Mouse (Mus musculus): ENCODE data around the gene Gm45785.
A peak's percentile ranks its signal among the peaks of the same experiment; 100 is the strongest.

Gene Gm45785

DNA sequence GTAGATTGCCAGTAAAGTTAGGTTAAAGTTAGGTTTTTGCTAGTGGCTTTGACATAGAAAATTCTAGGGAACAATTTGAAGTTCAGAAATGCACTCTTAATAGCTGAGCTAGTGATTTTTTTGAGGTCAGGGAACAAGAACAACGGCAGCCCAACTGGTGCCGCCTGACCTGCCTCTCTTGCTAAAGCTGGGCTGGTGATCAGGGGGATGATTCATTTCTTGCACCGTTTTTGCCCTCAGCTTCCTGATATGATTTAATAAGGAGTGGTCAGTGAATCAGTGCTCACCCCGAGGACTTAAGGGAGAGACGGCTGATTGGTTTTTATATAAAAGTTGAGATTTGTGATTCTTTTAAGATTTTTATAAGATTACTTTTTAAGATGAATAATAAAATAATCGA is 24.7 kb downstream of the Gm45785 start:
- no peak for DNase-seq (ENCODE audit: low spot score in 2 of 2)

DNA sequence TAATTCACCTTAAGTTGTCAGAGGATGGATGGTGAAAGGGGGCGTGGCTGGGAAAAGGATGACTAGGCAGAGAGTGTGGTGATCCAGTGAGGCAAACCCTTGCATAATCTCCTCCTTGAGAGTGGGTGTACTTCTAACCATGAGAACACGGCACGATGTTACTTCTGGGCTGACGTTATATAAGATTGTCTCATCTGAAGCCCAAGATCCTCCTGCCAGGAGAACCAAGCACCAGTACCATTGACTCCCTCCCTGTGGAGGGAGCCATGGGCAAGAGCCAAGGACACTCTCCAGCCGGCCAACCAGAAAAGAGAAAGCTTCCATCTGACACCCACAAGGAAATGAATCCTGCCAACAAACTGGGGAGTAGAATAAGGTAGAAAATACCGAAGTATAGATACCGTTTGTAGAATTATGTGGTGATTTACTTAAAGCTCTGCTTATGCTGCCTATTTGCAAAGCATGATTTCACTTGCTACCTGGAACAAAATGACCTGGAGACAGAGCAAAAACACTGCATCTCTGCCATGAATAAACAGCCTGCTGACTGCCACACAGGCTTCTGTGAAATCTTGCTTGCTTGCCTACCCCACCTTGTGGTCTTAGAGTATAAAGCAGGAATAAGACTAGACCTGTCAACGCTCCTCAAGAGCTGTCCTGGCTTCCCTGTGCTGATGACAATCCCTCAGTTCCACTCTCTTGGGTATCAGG is 27.8 kb downstream of the Gm45785 start:
- no peak for DNase-seq (ENCODE audit: low spot score in 2 of 2)

DNA sequence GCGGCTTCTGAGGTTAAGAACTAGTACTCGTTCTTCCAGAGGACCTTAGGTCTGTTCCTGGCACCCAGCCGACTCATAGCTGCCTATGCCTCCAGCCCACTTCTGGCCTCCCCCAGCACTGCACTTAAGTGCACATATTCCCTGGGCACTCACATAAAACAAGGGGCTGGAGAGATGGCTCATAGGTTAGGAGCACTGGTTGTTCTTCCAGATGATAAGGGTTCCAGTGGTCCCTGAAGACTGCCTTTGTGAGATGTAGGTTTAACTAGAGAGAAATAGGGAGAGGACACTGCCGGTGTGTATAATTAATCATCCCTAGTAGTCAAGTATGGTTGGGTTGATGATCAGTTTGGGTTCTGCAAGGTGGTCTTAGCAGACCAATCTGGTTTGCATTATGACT is 33.4 kb downstream of the Gm45785 start:
- DNase-seq (ENCODE audit: low spot score in 2 of 2), result no peak

DNA sequence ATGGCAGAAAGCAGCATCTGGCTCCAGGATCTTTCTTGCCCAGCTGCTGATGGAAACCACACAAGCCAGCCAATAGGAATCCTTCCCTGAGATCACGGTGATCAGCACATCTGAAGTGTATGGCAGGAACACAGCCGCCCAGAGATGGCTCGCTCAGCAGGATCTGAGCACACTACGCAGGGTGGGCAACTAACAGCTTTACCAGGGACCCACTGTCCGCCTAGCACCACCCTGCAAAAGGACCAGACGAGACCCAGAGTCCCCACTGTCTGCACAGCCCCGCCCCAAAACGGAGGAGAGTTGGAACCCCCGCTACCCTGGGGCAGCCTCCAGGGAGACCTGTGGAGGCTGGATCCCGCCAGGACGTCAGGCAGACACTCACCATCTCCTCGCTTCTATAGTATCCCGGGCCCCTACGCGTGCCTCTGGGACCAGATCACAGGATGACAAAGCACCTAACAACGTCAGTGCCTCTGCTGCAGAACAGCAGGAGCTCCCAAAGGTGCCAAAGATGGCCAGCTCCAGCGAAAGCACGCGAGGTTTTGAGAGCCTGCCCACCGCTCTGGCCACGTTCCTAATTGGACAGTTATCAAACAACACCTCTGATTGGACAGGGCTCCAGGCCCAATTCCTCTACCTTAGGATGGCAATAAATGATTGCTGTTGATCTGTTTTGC is 34.3 kb downstream of the Gm45785 start, which contains the start of gene Zfp941:
Zfp941 (minus strand) TSS at position 526 of the 677 bp plus-strand sequence.
- peak in 1 of 2 experiments; percentile 57 for DNase-seq (ENCODE audit: low spot score in 2 of 2)

DNA sequence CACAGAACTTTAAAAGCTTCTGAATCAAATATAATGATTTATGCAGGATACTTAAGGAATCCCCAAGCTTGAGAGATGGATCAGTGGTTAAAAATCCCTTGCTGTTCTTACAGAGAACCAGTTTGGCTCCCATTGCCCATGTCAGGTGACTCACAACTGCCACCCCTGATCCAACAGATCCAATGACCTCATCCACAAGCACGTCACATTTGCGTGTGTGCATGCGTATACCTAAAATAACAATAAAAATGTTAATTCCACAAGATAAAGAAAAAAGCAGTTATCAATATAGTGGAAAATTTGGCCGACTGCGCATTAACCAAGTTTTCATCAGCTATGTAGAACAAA is 34.9 kb downstream of the Gm45785 start:
- DNase-seq (ENCODE audit: low spot score in 2 of 2), result no peak

DNA sequence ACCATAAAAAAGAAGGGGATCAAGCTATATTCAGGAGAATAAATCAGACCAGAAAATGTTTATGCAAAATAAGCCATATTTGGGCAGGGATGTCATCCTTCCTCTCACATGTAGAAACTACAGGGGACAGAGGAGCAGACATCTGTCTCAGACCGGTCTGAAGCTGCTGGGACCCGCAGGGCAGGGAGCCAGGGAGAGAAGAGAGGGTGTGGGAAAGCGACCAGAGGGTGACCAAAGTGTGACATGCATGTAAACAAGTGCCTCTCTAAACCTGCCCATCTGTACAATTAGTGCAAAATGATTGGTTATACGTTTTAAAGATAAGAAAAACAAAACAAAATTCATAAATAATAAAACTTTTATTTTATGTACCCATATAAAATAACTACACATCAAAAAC is 36.0 kb downstream of the Gm45785 start:
- peak in 1 of 2 experiments; percentile 56 for DNase-seq (ENCODE audit: low spot score in 2 of 2)

DNA sequence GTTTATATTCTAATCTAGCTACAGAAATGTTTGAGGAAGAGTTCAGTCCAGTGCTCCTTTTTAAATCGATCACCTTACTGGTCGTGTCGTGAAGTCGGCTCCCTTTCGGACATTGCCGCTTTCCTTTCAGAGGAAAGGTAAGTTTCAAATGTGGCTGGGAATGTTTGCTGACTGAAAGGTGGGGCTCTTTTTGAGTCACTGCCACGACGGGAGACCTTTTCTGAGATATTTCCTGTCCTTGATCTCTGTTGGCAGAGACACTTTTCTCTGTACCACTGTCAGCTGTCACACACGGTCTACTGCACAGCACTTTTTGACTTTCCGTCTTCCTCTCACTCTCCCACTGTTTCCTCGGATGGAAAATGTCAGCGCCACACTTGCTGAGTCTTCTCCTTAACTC is 43.3 kb downstream of the Gm45785 start:
- DNase-seq (ENCODE audit: low spot score in 2 of 2), result no peak

DNA sequence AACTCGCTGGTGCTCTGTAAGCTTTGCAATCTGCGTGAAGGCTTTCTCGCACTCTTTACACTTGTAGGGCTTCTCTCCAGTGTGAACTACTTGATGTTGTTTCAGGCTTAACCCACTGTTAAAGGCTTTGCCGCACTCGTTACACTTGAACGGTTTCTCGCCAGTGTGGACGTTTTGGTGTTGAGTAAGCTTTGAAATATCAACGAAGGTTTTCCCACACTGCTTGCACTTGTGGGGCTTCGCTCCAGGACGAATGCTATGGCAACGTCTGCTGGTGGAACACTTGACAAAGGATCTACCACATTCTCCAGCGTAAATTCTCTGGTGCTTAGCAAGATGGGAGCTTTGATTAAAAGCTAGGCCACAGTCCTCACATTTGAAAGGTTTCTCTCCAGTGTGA is 44.4 kb downstream of the Gm45785 start:
- no peak for DNase-seq (ENCODE audit: low spot score in 2 of 2)

DNA sequence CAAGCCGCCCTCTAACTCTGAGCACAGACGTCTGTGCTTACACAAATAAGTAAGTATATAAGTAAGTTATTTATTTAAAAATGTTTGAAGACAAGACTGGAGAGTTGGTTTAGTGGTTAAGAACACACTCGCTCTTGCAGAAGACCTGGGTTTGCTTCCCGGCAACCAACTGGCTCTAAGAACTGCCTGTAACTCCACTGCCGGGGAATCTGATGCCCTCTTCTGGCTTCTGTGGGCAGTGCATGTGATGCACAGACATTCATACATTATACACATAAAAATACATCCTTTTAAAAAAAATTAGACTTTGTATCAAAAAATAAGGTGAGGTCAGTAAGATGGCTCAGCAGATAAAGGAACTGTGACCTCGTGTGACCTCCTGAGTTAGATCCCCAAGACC is 45.6 kb downstream of the Gm45785 start:
- DNase-seq (ENCODE audit: low spot score in 2 of 2), result no peak

DNA sequence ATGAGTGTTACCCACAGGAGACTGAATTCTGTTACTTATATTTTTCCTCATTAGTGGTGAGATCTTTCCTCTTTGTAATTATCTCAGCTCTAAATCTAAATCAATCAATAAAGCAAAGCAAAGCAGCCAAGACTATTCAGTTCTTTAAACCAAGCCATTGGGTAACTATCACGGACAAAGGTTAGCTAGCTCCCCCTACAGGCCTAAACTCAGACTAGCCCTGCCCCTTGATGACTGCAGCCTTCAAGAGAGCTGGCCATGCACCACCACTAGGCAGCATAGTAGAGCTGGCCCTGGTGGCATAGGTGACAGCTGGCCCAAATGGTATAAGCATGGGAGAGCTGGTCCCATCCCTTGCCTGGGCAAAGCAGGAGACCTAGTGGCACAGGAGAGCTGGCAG is 50.4 kb downstream of the Gm45785 start:
- DNase-seq (ENCODE audit: low spot score in 2 of 2), result peak in 1 of 2 experiments; percentile 26

DNA sequence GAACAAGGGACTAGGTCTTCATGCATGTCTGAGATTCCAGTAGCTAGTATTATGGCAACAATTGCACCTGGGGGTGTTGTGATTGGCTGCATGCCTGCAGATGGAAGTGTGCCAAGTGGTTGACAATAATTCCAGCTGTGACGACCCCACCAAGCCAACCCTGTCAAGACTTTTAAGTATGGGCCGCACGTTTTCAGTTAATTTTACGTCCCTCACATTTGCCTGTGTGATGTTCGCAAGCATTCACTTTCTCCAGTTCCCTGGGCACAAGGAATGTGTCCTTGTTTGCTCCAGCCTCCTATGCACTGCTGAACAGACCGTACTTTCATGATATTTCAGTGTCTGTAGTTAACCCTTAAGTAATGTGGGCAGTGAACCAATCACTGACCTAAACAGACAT is 53.5 kb downstream of the Gm45785 start:
- no peak for DNase-seq (ENCODE audit: low spot score in 2 of 2)

DNA sequence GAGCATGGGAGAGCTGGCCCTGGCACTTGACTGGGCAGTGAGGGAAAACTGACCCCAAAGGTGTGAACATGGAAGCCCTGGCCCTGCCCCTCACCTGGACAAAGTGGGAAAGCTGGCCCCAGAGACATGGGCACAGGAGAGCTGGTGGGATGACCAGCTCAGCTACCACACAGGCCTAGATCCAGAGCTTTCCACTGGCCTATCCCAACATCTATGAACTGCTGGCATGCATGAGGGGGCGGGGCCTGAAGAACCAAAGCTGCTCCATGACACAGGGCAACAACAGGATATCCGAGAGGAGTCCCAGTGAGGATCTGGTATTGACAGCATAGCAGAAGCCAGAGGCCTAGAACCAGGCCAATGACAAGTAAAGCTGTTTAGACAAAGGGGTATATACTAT is 57.9 kb downstream of the Gm45785 start:
- DNase-seq (ENCODE audit: low spot score in 2 of 2), result no peak

DNA sequence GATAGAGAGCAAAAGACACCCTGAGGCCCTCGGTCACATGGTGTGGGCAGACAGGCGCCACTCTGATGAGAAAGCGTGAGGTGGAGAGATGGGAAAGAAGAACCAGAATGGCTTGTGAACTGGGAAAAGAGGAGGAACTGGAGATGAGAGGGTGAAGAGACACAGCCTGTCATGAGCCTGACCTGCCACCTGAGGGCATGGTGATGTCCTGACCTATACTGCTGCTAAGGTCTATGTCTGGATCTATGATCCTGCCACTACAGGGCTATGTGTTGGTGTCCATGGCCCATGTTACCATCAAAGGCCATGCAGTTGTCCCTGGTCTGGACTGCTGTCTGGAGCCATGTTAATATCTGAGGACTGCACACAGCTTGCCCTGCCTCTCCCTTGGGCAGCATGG is 58.5 kb downstream of the Gm45785 start:
- no peak for DNase-seq (ENCODE audit: low spot score in 2 of 2)

DNA sequence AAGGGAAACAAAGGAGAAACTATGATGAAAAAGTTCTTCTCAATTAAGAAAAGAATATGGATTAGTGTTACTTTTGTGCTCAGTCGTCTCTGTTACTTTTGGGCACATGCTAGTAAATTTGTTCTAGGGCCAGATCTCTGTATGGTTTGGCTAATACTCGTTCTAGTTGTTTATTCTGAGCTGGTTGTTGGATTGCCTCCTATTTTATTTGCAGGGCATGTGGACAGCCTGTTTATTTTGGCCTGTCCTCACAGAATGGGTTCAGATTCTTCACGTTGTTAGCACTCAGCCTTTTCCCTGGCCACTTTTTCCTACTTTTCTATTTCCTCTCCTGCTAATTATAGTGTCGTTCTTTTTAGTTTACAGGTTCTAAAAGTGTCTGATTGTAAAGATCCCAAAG is 62.6 kb downstream of the Gm45785 start:
- DNase-seq (ENCODE audit: low spot score in 2 of 2), result no peak

DNA sequence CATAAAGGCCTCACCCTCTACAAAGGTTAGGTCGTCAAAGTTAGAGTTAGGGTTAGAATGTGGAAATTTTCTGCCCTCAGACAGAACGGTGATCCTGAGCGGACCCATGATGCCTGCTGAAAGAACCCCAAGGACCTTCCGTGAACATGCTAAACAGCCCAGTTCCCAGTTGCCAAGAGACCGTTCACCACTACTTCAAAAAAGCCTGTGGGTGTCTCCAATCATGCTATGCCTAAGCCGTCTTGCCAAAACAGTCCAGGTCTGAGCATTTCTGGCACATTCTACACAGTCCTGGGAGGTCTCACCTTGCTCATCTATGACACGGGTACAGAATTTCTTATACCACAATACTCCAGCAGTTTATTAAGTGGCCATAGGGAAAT is 68.1 kb downstream of the Gm45785 start:
- peak in 1 of 2 experiments; percentile 20 for DNase-seq (ENCODE audit: low spot score in 2 of 2)

DNA sequence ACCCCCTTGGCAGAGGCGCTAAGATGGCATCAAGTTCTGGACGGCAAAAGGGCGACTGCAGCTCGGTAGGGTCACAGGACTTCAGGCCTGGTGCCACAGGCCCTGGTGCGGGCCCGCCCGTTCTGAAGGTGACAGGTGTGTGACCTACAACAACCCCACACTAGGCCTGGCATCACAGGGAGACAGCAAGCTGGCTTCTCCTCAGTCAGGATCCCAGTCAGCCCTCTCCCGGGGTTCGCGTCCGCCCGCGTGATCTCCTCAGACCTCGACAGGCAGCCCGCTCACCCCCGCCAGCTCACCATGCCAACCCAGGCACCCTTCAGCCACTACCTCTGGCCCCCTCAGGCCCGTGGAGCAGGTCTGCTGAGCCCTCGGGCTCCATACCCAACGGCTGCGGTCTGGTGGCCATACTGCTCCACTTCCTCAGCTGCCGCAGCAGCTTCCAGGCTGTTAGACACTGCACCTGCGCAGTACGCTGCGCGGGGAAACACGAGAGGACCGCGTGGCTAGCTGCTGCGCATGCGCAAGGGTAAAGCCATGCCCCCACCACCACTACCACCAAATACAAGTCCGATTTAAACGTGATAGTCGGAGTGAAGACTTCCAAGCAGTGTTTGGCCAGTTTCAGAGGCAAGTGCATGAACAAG is 68.6 kb downstream of the Gm45785 start, which contains the start of gene Syce1:
Syce1 (minus strand) TSS at position 447 of the 647 bp plus-strand sequence.
- DNase-seq (ENCODE audit: low spot score in 2 of 2), result no peak

DNA sequence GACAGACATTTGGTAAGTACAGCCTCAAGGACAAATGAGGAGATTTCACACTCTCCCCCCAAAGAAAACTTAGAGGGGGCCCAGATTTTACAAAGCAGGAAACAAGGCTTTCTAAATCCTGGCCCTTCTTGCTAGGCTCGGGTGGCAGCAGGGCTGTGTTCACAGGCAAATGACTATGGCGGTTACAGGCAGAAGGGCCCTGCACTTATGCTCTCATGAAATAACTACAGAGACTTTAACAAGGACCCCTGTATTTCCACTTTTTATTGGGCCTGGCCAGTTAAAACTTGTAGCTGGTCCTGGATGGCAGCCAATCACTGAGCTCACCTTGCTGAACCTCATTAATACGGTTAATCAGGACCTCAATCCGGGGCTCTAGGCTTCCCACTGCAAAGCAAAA is 75.6 kb downstream of the Gm45785 start:
- no peak for DNase-seq (ENCODE audit: low spot score in 2 of 2)
